Mouse (Mus musculus): ENCODE data around the gene Setd1b.

Gene Setd1b

GRCm38 (mm10) chr5:123128426-123129169, 13.4 kb upstream of the Setd1b start:
- no peak for DNase-seq (ENCODE audit: low spot score)

GRCm38 (mm10) chr5:123129170-123129757, 12.7 kb upstream of the Setd1b start:
- DNase-seq (ENCODE audit: low spot score), result no peak

- DNase-seq (ENCODE audit: low spot score), result no peak
Measured at GRCm38 (mm10) chr5:123130030-123130813, 11.8 kb upstream of the Setd1b start.

GRCm38 (mm10) chr5:123130814-123131148, 11.2 kb upstream of the Setd1b start:
- no peak for DNase-seq (ENCODE audit: low spot score)

GRCm38 (mm10) chr5:123132308-123133071, 9.5 kb upstream of the Setd1b start, which contains the start of gene Rhof:
Gene Rhof (minus strand): TSS chr5:123132692.
- DNase-seq (ENCODE audit: low spot score), result peak; percentile 84

- peak; percentile 76 for DNase-seq (ENCODE audit: low spot score)
Measured at GRCm38 (mm10) chr5:123133083-123133783, 8.8 kb upstream of the Setd1b start.

- DNase-seq (ENCODE audit: low spot score), result no peak
Measured at GRCm38 (mm10) chr5:123133784-123134143, 8.2 kb upstream of the Setd1b start.

- peak; percentile 63 for DNase-seq (ENCODE audit: low spot score)
Measured at GRCm38 (mm10) chr5:123134186-123134874, 7.7 kb upstream of the Setd1b start.

GRCm38 (mm10) chr5:123134875-123135382, 7.1 kb upstream of the Setd1b start:
- no peak for DNase-seq (ENCODE audit: low spot score)

GRCm38 (mm10) chr5:123135471-123136360, 6.3 kb upstream of the Setd1b start:
- peak; percentile 85 for DNase-seq (ENCODE audit: low spot score)

GRCm38 (mm10) chr5:123136361-123137043, 5.5 kb upstream of the Setd1b start:
- DNase-seq (ENCODE audit: low spot score), result peak; percentile 88

GRCm38 (mm10) chr5:123137044-123137909, 4.7 kb upstream of the Setd1b start:
- DNase-seq (ENCODE audit: low spot score), result peak; percentile 78

GRCm38 (mm10) chr5:123137910-123138229, 4.1 kb upstream of the Setd1b start:
- DNase-seq (ENCODE audit: low spot score), result no peak

GRCm38 (mm10) chr5:123138230-123138911, 3.6 kb upstream of the Setd1b start:
- DNase-seq (ENCODE audit: low spot score), result peak; percentile 78

- DNase-seq (ENCODE audit: low spot score), result peak; percentile 78
Measured at GRCm38 (mm10) chr5:123138953-123139721, 2.9 kb upstream of the Setd1b start.

GRCm38 (mm10) chr5:123139722-123140627, 2.0 kb upstream of the Setd1b start:
- no peak for DNase-seq (ENCODE audit: low spot score)

All from testis, postnatal 14 days (tissue).